Mouse (Mus musculus): ENCODE measurements around the gene Usp40. TPM values are rescaled to one million over a fixed set of nuclear protein-coding genes. Genes with fewer than 3 reads are reported as not detected.
A peak's percentile ranks its signal among the peaks of the same experiment; 100 is the strongest.
"Not testable (repeated sequence)": the region's sequence is repeated elsewhere in the genome, so short reads cannot be mapped to it uniquely, and the experiment has no call there.

Gene Usp40
- polyA plus RNA-seq (2012; rRNA removed): 18.8 and 19.7 TPM in 2 replicates

GRCm38 (mm10) chr1:88008211-88008697, at the start of gene Usp40:
TSS of gene Usp40 (minus strand) at chr1:88008551.
- peak within 1 kb of the TSS; percentile 79 for H3K27ac ChIP-seq (ENCODE audit: insufficient read depth, low read length)
- H3K4me1 ChIP-seq (ENCODE audit: control insufficient read depth, insufficient read depth, low read length): no peaks in the 10 kb centered on the region
- DNase-seq: peak; percentile 74 to 84
- no peaks in the 10 kb centered on the region for H3K27me3 ChIP-seq (ENCODE audit: control insufficient read depth, insufficient read depth, low read length)
- TF ChIP-seq POLR2A (IDR thresholded peaks at IDR 0.05; ENCODE audit: borderline replicate concordance, insufficient read depth, low read length): peak; percentile 47; the same call in 1 of the 2 replicates
- no peak for TF ChIP-seq CTCF (IDR thresholded peaks at IDR 0.05; ENCODE audit: borderline replicate concordance, insufficient read depth, low read depth, low read length)
- WGBS: 1% methylated on average over 45 of the region's 45 CpGs
- peak within 1 kb of the TSS; percentile 83 for H3K4me3 ChIP-seq (replicated peaks; ENCODE audit: insufficient read depth, low read depth, low read length)

DNA sequence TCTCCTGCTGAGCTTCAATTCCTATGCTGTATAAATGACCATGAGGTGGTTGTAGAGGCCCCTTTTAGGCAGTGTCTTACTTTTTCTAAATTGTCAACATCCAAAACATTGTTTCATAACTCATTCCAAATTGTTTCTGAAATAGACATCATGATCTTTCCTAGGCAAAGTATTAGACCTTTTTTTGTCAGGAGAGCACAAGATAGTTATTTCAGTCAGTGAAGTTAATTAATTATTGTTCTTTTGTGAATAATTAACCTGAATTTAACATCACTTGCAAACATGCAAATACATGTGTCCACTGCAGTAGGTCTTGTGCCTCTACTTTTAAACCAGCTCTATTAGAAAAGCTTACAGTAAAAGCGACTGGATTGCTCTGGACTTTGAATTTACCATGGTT, 46.7 kb upstream of the Usp40 start, which contains the start of gene Ugt1a10:
Gene Ugt1a10 (plus strand): TSS at position 301 of the 400 bp plus-strand sequence.
- Histone ChIP-seq H3K4me1 (ENCODE audit: control insufficient read depth, insufficient read depth, low read length) (no peaks in the 10 kb centered on the region), H3K4me3 (replicated peaks; ENCODE audit: insufficient read depth, low read depth, low read length) (no peak within 1 kb of the TSS), H3K27ac (ENCODE audit: insufficient read depth, low read length) (no peak within 1 kb of the TSS), H3K27me3 (ENCODE audit: control insufficient read depth, insufficient read depth, low read length) (no peaks in the 10 kb centered on the region)
- TF ChIP-seq POLR2A (IDR thresholded peaks at IDR 0.05; ENCODE audit: borderline replicate concordance, insufficient read depth, low read length) (no peak), CTCF (IDR thresholded peaks at IDR 0.05; ENCODE audit: borderline replicate concordance, insufficient read depth, low read depth, low read length) (no peak)
- WGBS: 91% methylated on average over 1 of the region's 1 CpGs
- DNase-seq: no peak

- not testable (repeated sequence) for H3K4me3 ChIP-seq (replicated peaks; ENCODE audit: insufficient read depth, low read depth, low read length); DNase-seq; H3K27me3 ChIP-seq (ENCODE audit: control insufficient read depth, insufficient read depth, low read length); H3K4me1 ChIP-seq (ENCODE audit: control insufficient read depth, insufficient read depth, low read length); H3K27ac ChIP-seq (ENCODE audit: insufficient read depth, low read length)
- 96% methylated on average over 2 of the region's 2 CpGs for WGBS
These were observed 39.1 kb upstream of the Usp40 start for GRCm38 (mm10) chr1:88047408-88047807.

- DNase-seq: peak; percentile 15 to 32
- not testable (repeated sequence) for H3K27ac ChIP-seq (ENCODE audit: insufficient read depth, low read length); H3K4me1 ChIP-seq (ENCODE audit: control insufficient read depth, insufficient read depth, low read length); H3K27me3 ChIP-seq (ENCODE audit: control insufficient read depth, insufficient read depth, low read length); H3K4me3 ChIP-seq (replicated peaks; ENCODE audit: insufficient read depth, low read depth, low read length)
- WGBS: 30% methylated on average over 4 of the region's 5 CpGs
These were observed 36.6 kb upstream of the Usp40 start for GRCm38 (mm10) chr1:88044832-88045437.

GRCm38 (mm10) chr1:88043044-88043443, 34.7 kb upstream of the Usp40 start:
- not testable (repeated sequence) for H3K27ac ChIP-seq (ENCODE audit: insufficient read depth, low read length); H3K4me1 ChIP-seq (ENCODE audit: control insufficient read depth, insufficient read depth, low read length); DNase-seq; H3K27me3 ChIP-seq (ENCODE audit: control insufficient read depth, insufficient read depth, low read length); H3K4me3 ChIP-seq (replicated peaks; ENCODE audit: insufficient read depth, low read depth, low read length)
- WGBS: 67% methylated on average over 1 of the region's 2 CpGs

DNA sequence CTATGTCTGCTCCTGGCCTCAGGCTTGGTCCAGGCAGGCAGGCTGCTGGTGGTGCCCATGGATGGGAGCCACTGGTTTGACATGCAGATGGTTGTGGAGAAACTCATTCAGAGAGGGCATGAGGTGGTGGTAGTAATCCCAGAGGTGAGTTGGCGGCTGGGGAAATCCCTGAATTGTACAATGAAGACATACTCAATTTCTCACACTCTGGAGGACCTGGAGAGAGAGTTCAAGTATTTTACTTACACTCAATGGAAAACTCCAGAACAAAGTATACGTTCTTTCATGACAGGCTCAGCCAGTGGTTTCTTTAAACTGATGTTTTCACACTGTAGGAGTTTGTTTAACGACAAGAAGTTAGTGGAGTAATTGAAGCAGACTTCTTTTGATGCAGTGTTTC, 16.9 kb upstream of the Usp40 start:
- H3K27ac ChIP-seq (ENCODE audit: insufficient read depth, low read length); H3K4me3 ChIP-seq (replicated peaks; ENCODE audit: insufficient read depth, low read depth, low read length); DNase-seq; H3K4me1 ChIP-seq (ENCODE audit: control insufficient read depth, insufficient read depth, low read length); H3K27me3 ChIP-seq (ENCODE audit: control insufficient read depth, insufficient read depth, low read length): not testable (repeated sequence)
- WGBS: 58% methylated on average over 3 of the region's 3 CpGs

- WGBS: 89% methylated on average over 6 of the region's 6 CpGs
- H3K4me1 ChIP-seq (ENCODE audit: control insufficient read depth, insufficient read depth, low read length): no peaks in the 10 kb centered on the region
- H3K27me3 ChIP-seq (ENCODE audit: control insufficient read depth, insufficient read depth, low read length): no peaks in the 10 kb centered on the region
- no peak overlapping the region for H3K4me3 ChIP-seq (replicated peaks; ENCODE audit: insufficient read depth, low read depth, low read length)
- H3K27ac ChIP-seq (ENCODE audit: insufficient read depth, low read length): no peak overlapping the region
- no peak for TF ChIP-seq CTCF (IDR thresholded peaks at IDR 0.05; ENCODE audit: borderline replicate concordance, insufficient read depth, low read depth, low read length)
- TF ChIP-seq POLR2A (IDR thresholded peaks at IDR 0.05; ENCODE audit: borderline replicate concordance, insufficient read depth, low read length): no peak
- no peak for DNase-seq
These were observed 7.0 kb upstream of the Usp40 start for GRCm38 (mm10) chr1:88015371-88015770.

DNA sequence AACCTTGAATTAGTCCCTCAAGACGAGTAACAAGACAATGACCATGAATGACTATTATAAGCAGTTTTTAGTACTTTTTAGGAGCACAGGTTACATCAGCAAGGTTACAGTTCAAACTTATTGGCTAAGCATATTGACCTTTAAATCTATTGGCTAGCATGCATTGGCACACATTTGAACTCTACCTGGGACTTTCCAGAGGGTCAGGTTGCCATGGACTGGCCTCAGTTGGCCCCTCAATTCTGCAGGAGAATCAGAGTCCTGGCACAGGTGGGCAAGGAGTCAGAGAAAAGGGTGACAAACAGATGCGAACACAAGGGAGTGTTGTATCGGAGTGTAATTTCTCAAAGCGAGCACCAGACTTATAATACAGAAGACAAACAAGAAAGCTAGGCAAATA, 6.3 kb upstream of the Usp40 start:
- Histone ChIP-seq H3K27me3 (ENCODE audit: control insufficient read depth, insufficient read depth, low read length) (no peaks in the 10 kb centered on the region), H3K4me1 (ENCODE audit: control insufficient read depth, insufficient read depth, low read length) (no peaks in the 10 kb centered on the region), H3K4me3 (replicated peaks; ENCODE audit: insufficient read depth, low read depth, low read length) (no peak overlapping the region), H3K27ac (ENCODE audit: insufficient read depth, low read length) (no peak overlapping the region)
- DNase-seq: no peak
- WGBS: 97% methylated on average over 4 of the region's 4 CpGs
- TF ChIP-seq POLR2A (IDR thresholded peaks at IDR 0.05; ENCODE audit: borderline replicate concordance, insufficient read depth, low read length) (no peak), CTCF (IDR thresholded peaks at IDR 0.05; ENCODE audit: borderline replicate concordance, insufficient read depth, low read depth, low read length) (no peak)

GRCm38 (mm10) chr1:88014194-88014593, 5.8 kb upstream of the Usp40 start:
- no peak overlapping the region for H3K4me3 ChIP-seq (replicated peaks; ENCODE audit: insufficient read depth, low read depth, low read length)
- no peaks in the 10 kb centered on the region for H3K4me1 ChIP-seq (ENCODE audit: control insufficient read depth, insufficient read depth, low read length)
- no peaks in the 10 kb centered on the region for H3K27me3 ChIP-seq (ENCODE audit: control insufficient read depth, insufficient read depth, low read length)
- no peak overlapping the region for H3K27ac ChIP-seq (ENCODE audit: insufficient read depth, low read length)
- TF ChIP-seq CTCF (IDR thresholded peaks at IDR 0.05; ENCODE audit: borderline replicate concordance, insufficient read depth, low read depth, low read length) (no peak), POLR2A (IDR thresholded peaks at IDR 0.05; ENCODE audit: borderline replicate concordance, insufficient read depth, low read length) (no peak)
- no peak for DNase-seq
- 95% methylated on average over 4 of the region's 4 CpGs for WGBS
